Mouse (Mus musculus) midbrain, embryonic 15.5 days (tissue): ENCODE results near the gene Prg4. TPM values are rescaled to one million over a fixed set of nuclear protein-coding genes. Genes with fewer than 3 reads are reported as not detected.

Source experiments
- ATAC-seq: fragments of 200-750 bp; cut with Nextera tagmentation; replicated peaks from 2 replicates; pipeline ENCODE4 v1.8.0; 2017; ENCODE audit warnings: moderate TSS enrichment
- H3K27ac ChIP-seq: fragments of 300-500 bp; sonication (generic); 2 replicates; pipeline ENCODE4 v1.5.1; 2015; ENCODE audit warnings: mild to moderate bottlenecking, inconsistent platforms
- H3K27me3 ChIP-seq: fragments of 300-500 bp; sonication (generic); replicated peaks from 2 replicates; pipeline ENCODE4 v1.6.1; 2015; ENCODE audit warnings: inconsistent platforms
- H3K36me3 ChIP-seq: fragments of 300-500 bp; sonication (generic); replicated peaks from 2 replicates; pipeline ENCODE4 v1.6.1; 2015; ENCODE audit warnings: inconsistent platforms
- H3K4me1 ChIP-seq: fragments of 300-500 bp; sonication (generic); 2 replicates; pipeline ENCODE4 v1.6.1; 2015; ENCODE audit warnings: inconsistent platforms
- H3K4me2 ChIP-seq: fragments of 300-500 bp; sonication (generic); 2 replicates; pipeline ENCODE4 v1.6.1; 2015; ENCODE audit warnings: inconsistent platforms, mild to moderate bottlenecking, moderate library complexity
- H3K4me3 ChIP-seq: fragments of 300-500 bp; sonication (generic); 2 replicates; pipeline ENCODE4 v1.5.1; 2015; ENCODE audit warnings: mild to moderate bottlenecking, inconsistent platforms
- H3K9ac ChIP-seq: fragments of 300-500 bp; sonication (generic); 2 replicates; pipeline ENCODE4 v1.6.1; 2015; ENCODE audit warnings: mild to moderate bottlenecking, inconsistent platforms
- H3K9me3 ChIP-seq: fragments of 300-500 bp; sonication (generic); 2 replicates; pipeline ENCODE4 v1.6.1; 2016; ENCODE audit warnings: inconsistent platforms
- WGBS: fragments of 180-500 bp; shearing (Covaris S2); methylation state at CpG from one replicate; pipeline ENCODE4 v1.1.7; 2015; ENCODE audit warnings: mixed read lengths; 5-methylcytosine and 5-hydroxymethylcytosine counted together
- polyA plus RNA-seq: library from polyadenylated mRNA; unstranded; fragments of >200 nt; fragmentation: Nextera tagmentation; extraction: Ambion mirVana; gene quantifications from 2 replicates; pipeline ENCODE4 v1.2.1, GENCODE M21; 2015

Gene Prg4
- polyA plus RNA-seq, 1 experiment from 2014 or later, result 0.31 TPM

- no peaks in the 10 kb centered on the region for H3K9me3 ChIP-seq
- no peak overlapping the region for H3K27ac ChIP-seq
- no peak overlapping the region for H3K4me3 ChIP-seq
- H3K4me2 ChIP-seq, result no peak overlapping the region
- no peaks in the 10 kb centered on the region for H3K4me1 ChIP-seq
- no peak for ATAC-seq
- 76% methylated on average over 5 of the region's 5 CpGs for WGBS
- no peaks in the 10 kb centered on the region for H3K27me3 ChIP-seq
- no peaks in the 10 kb centered on the region for H3K36me3 ChIP-seq
- H3K9ac ChIP-seq, result no peak overlapping the region
Observed at GRCm38 (mm10) chr1:150463068-150463467, 2.9 kb downstream of the Prg4 start.

- Histone ChIP-seq H3K4me3 (no peak overlapping the region), H3K4me2 (no peak overlapping the region), H3K4me1 (no peaks in the 10 kb centered on the region), H3K9ac (no peak overlapping the region), H3K27ac (no peak overlapping the region), H3K36me3 (no peaks in the 10 kb centered on the region), H3K9me3 (no peaks in the 10 kb centered on the region), H3K27me3 (no peaks in the 10 kb centered on the region)
- 76% methylated on average over 7 of the region's 7 CpGs for WGBS
- no peak for ATAC-seq
Observed at GRCm38 (mm10) chr1:150460595-150460994, 5.4 kb downstream of the Prg4 start.

- Histone ChIP-seq H3K4me1 (no peaks in the 10 kb centered on the region), H3K36me3 (no peaks in the 10 kb centered on the region), H3K4me2 (no peak overlapping the region), H3K9ac (no peak overlapping the region), H3K9me3 (no peaks in the 10 kb centered on the region), H3K27ac (no peak overlapping the region), H3K27me3 (no peaks in the 10 kb centered on the region), H3K4me3 (no peak overlapping the region)
- 87% methylated on average over 3 of the region's 3 CpGs for WGBS
- ATAC-seq, result no peak
Observed at GRCm38 (mm10) chr1:150459599-150459998, 6.4 kb downstream of the Prg4 start.

- no peak overlapping the region for H3K9ac ChIP-seq
- 94% methylated on average over 5 of the region's 5 CpGs for WGBS
- H3K27me3 ChIP-seq, result no peaks in the 10 kb centered on the region
- ATAC-seq, result no peak
- no peak overlapping the region for H3K4me3 ChIP-seq
- no peaks in the 10 kb centered on the region for H3K4me1 ChIP-seq
- no peaks in the 10 kb centered on the region for H3K36me3 ChIP-seq
- no peak overlapping the region for H3K4me2 ChIP-seq
- no peaks in the 10 kb centered on the region for H3K9me3 ChIP-seq
- no peak overlapping the region for H3K27ac ChIP-seq
Observed at GRCm38 (mm10) chr1:150458977-150459376, 7.0 kb downstream of the Prg4 start.

DNA sequence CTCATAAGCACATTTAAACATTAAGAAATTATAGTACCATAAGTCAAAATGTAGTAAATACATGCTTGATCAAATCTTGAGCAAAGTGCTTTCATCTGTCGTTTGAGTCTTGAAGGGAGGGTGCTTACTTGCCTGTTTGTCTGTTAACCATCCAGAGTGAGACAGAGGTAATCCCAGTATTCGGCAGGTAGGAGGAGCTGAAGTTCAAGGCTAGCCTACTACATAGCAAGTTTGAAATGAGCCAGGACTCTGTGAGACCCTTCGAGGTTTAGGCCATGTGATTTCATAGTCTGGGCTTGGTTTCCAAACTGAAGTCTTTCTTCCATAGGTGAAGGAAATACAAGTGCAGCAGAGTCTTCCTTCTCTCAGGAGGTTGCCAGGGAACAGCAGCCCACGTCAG is 24.2 kb downstream of the Prg4 start:
- no peak for ATAC-seq
- Histone ChIP-seq H3K9me3 (no peaks in the 10 kb centered on the region), H3K9ac (no peak overlapping the region), H3K27ac (no peak overlapping the region), H3K36me3 (peaks cover 56% of the 10 kb centered on the region), H3K27me3 (no peaks in the 10 kb centered on the region), H3K4me3 (no peak overlapping the region), H3K4me1 (no peaks in the 10 kb centered on the region), H3K4me2 (no peak overlapping the region)
- WGBS, result 83% methylated on average over 4 of the region's 4 CpGs

GRCm38 (mm10) chr1:150438641-150439040 is 27.3 kb downstream of the Prg4 start:
- Histone ChIP-seq H3K27ac (no peak overlapping the region), H3K9me3 (no peaks in the 10 kb centered on the region), H3K9ac (no peak overlapping the region), H3K36me3 (peaks cover 57% of the 10 kb centered on the region), H3K4me3 (no peak overlapping the region), H3K4me1 (no peaks in the 10 kb centered on the region), H3K27me3 (no peaks in the 10 kb centered on the region), H3K4me2 (no peak overlapping the region)
- no peak for ATAC-seq
- WGBS, result 98% methylated on average over 3 of the region's 3 CpGs

DNA sequence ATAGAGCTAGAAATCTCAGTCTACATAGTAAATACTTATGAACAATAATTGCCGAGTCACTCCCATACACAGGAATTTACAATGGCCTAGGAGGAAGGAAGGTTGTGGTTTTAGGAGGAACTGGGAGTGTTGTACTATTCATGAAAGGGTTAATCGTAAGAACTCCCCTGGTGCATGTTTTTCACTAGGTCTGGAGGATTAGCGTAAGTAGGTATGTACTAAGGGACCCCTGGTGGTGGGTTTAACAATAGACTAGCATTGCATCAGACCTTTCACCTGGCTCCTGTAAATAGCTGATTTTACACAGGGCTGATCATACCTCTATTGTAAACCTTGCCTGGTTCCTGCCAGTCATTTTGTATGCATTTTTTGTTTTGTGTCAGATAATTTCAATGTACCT is 39.7 kb downstream of the Prg4 start:
- WGBS, result 57% methylated on average over 3 of the region's 3 CpGs
- no peak overlapping the region for H3K4me2 ChIP-seq

DNA sequence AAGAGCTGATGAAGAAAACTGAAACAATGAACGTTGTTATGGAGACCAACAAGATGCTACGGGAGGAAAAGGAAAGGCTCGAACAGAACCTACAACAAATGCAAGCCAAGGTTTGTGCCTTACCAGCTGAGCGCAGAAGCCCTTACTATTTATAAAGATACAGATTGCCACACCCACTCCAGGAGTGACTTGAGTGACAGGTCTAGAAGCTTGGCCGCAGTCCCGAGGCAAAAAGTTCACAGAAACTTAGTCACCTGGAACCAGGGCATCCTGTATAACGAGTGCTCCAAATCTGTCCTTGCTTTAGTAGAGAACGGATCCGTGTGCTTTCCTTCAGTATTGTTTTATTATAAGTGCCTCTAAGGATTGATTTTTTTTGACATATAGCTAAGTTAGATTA is 40.3 kb downstream of the Prg4 start:
- 90% methylated on average over 9 of the region's 9 CpGs for WGBS
- no peak for ATAC-seq
- H3K4me2 ChIP-seq, result no peak overlapping the region
- H3K4me3 ChIP-seq, result no peak overlapping the region
- H3K27me3 ChIP-seq, result no peaks in the 10 kb centered on the region
- H3K9ac ChIP-seq, result no peak overlapping the region
- no peaks in the 10 kb centered on the region for H3K9me3 ChIP-seq
- H3K36me3 ChIP-seq, result peaks cover 63% of the 10 kb centered on the region
- no peak overlapping the region for H3K27ac ChIP-seq
- H3K4me1 ChIP-seq, result no peaks in the 10 kb centered on the region

More for the DNA sequence above, 39.7 kb downstream of the Prg4 start:
- Histone ChIP-seq H3K4me3 (no peak overlapping the region), H3K9me3 (no peaks in the 10 kb centered on the region), H3K9ac (no peak overlapping the region), H3K27ac (no peak overlapping the region), H3K27me3 (no peaks in the 10 kb centered on the region), H3K36me3 (peaks cover 66% of the 10 kb centered on the region), H3K4me1 (no peaks in the 10 kb centered on the region)
- no peak for ATAC-seq

DNA sequence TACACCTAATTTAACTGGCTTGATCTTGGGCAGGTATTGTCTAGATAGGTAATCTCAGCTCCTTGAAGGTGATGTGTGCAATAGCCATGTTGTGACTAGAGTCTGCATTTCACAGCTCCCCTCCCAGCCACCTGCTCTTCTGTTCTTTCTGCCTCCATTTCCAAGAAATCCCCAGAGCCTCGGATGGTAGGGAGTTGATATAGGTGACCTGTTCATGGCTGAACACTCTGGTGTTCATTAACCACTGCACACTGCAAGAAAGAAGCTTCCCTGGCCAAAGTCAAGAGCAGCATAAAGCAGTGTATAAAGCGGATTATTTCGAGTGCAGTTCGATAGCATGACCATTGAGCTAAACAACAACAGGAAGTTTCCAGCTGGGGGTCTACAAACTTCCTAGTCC is 47.5 kb downstream of the Prg4 start:
- H3K4me3 ChIP-seq, result no peak overlapping the region
- no peak for ATAC-seq
- peaks cover 60% of the 10 kb centered on the region for H3K36me3 ChIP-seq
- no peak overlapping the region for H3K27ac ChIP-seq
- no peaks in the 10 kb centered on the region for H3K9me3 ChIP-seq
- no peaks in the 10 kb centered on the region for H3K4me1 ChIP-seq
- H3K9ac ChIP-seq, result no peak overlapping the region
- 97% methylated on average over 4 of the region's 4 CpGs for WGBS
- H3K27me3 ChIP-seq, result no peaks in the 10 kb centered on the region
- no peak overlapping the region for H3K4me2 ChIP-seq

DNA sequence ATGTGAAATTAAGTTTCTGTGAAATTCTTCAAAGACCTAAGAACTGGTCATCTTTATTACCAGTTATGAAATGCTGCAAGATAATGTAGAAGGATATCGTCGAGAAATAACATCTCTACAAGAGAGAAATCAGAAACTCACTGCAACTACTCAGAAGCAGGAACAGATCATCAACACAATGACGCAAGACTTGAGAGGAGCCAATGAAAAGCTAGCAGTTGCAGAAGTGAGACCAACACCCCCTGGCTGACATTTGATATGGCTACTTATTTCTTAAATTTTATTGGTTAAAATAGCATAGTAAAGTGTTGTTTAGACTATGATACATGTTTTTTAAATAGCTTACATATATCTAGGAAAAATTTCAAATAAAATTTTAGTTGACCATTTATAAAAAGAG is 50.0 kb downstream of the Prg4 start:
- Histone ChIP-seq H3K4me3 (no peak overlapping the region), H3K4me2 (no peak overlapping the region), H3K27ac (no peak overlapping the region), H3K4me1 (no peaks in the 10 kb centered on the region), H3K36me3 (peaks cover 60% of the 10 kb centered on the region), H3K27me3 (no peaks in the 10 kb centered on the region), H3K9me3 (no peaks in the 10 kb centered on the region), H3K9ac (no peak overlapping the region)
- ATAC-seq, result no peak
- 95% methylated on average over 3 of the region's 3 CpGs for WGBS

DNA sequence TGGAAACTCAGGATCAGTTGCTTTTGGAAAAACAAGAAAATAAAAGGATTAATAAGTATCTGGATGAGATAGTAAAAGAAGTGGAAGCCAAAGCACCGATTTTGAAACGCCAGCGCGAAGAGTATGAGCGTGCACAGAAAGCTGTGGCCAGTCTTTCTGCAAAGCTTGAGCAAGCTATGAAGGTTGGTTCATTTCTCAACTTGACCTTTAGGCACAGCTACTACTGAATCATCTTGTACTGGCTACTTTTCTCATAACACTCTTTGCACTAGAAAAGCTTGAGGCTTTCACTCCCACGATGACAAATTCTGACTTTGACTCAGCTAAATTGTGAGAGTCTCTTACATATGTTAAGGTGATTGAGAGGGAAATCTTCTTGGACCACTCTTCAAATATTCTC is 56.0 kb downstream of the Prg4 start:
- WGBS, result 96% methylated on average over 6 of the region's 6 CpGs
- no peaks in the 10 kb centered on the region for H3K9me3 ChIP-seq

DNA sequence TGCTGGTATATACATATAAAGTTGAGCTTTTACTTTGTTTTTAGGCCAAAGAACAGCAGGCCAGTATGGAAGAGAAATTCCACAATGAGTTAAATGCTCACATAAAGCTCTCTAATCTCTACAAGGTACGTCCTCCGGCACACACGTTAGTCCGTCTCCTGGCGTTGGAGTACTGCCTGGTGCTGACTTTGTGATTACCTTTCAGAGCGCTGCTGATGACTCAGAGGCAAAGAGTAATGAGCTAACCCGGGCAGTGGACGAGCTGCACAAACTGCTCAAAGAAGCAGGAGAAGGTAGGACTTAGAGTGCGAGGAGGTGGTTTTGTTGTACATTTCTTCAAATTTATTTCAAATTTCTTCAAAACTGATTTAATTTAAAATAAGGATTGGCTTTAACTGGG is 58.7 kb downstream of the Prg4 start:
- no peak overlapping the region for H3K4me3 ChIP-seq
- peaks cover 54% of the 10 kb centered on the region for H3K36me3 ChIP-seq
- no peak overlapping the region for H3K4me2 ChIP-seq
- H3K4me1 ChIP-seq, result no peaks in the 10 kb centered on the region
- no peaks in the 10 kb centered on the region for H3K9me3 ChIP-seq
- no peak for ATAC-seq
- H3K27ac ChIP-seq, result no peak overlapping the region
- H3K27me3 ChIP-seq, result no peaks in the 10 kb centered on the region
- no peak overlapping the region for H3K9ac ChIP-seq
- WGBS, result 95% methylated on average over 9 of the region's 9 CpGs

More for the DNA sequence above, 56.0 kb downstream of the Prg4 start:
- Histone ChIP-seq H3K27ac (no peak overlapping the region), H3K4me1 (no peaks in the 10 kb centered on the region), H3K27me3 (no peaks in the 10 kb centered on the region), H3K4me3 (no peak overlapping the region), H3K4me2 (no peak overlapping the region), H3K36me3 (peaks cover 61% of the 10 kb centered on the region), H3K9ac (no peak overlapping the region)
- ATAC-seq, result no peak

DNA sequence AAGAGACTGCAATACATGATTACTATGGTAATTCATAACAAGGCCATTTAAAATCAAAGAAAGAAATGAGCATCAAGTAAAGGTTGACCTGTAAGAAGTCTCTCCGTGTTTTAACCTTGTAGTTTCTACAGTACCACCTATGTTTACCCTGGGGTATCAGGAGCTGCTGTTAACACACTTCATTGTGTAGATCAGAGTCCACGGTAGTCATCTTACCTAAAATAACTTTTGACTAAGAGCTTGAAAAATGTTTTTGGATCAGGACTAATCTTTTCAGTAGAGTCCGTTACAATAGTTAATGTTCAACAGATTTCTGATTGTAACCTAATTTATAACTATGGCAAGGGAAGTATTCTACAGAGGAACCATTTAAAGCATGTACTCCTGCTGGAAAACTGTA is 61.4 kb downstream of the Prg4 start:
- Histone ChIP-seq H3K4me3 (no peak overlapping the region), H3K4me2 (no peak overlapping the region), H3K9ac (no peak overlapping the region), H3K4me1 (no peaks in the 10 kb centered on the region), H3K27ac (no peak overlapping the region), H3K9me3 (no peaks in the 10 kb centered on the region), H3K36me3 (peaks cover 47% of the 10 kb centered on the region), H3K27me3 (no peaks in the 10 kb centered on the region)
- no peak for ATAC-seq
- WGBS, result 96% methylated on average over 3 of the region's 3 CpGs

DNA sequence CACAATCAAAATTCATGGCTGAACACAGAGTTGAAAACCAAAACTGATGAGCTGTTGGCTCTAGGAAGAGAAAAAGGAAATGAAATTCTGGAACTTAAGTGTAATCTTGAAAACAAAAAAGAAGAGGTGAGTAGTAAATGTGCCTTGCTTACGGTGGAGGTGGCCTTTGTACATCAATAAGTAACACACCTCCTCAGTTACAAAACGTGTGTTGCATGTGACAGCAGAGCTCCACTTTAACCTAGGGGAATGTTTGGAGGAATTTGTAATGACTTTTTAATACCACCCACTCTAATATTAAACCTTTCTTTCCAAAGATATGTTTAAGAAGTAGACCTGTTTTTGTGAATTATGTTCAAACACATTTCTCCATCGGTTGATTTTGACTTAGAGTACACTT is 62.1 kb downstream of the Prg4 start:
- no peak overlapping the region for H3K4me2 ChIP-seq
- H3K27me3 ChIP-seq, result no peaks in the 10 kb centered on the region
- peaks cover 41% of the 10 kb centered on the region for H3K36me3 ChIP-seq
- H3K4me3 ChIP-seq, result no peak overlapping the region
- no peak for ATAC-seq
- no peaks in the 10 kb centered on the region for H3K4me1 ChIP-seq
- H3K9me3 ChIP-seq, result no peaks in the 10 kb centered on the region
- WGBS, result 94% methylated on average over 3 of the region's 3 CpGs
- no peak overlapping the region for H3K27ac ChIP-seq
- no peak overlapping the region for H3K9ac ChIP-seq
